Mouse (Mus musculus): ENCODE measurements around the gene Syde2. TPM values are rescaled to one million over a fixed set of nuclear protein-coding genes. Genes with fewer than 3 reads are reported as not detected.
A peak's percentile ranks its signal among the peaks of the same experiment; 100 is the strongest.
"Not testable (repeated sequence)": the region's sequence is repeated elsewhere in the genome, so short reads cannot be mapped to it uniquely, and the experiment has no call there.

Syde2 gene
- total RNA-seq, 2 experiments from 2014 or later, result 2.7 to 3.8 TPM

DNA sequence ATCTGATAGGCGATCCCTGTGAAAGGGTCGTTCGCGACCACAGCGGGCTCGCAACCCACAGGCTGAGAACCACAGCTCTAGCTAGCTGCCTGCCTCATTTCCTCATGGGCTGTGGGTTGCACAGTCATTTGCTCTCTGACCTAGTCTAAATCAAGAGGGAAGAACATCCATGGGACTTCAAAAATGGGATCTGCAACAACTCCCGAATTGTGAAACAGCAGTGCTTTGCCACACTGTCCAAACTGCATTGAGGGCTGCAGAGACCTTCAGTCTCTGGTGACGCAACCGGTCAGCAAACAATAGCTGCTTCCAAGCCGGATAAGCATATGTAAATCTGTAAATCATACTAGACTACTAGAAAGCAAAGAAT is 23.7 kb upstream of the Syde2 start:
- intact Hi-C loops (cut with DNase I), result no loop called here
- no peak for DNase-seq (ENCODE audit: low spot score in 2 of 2)

DNA sequence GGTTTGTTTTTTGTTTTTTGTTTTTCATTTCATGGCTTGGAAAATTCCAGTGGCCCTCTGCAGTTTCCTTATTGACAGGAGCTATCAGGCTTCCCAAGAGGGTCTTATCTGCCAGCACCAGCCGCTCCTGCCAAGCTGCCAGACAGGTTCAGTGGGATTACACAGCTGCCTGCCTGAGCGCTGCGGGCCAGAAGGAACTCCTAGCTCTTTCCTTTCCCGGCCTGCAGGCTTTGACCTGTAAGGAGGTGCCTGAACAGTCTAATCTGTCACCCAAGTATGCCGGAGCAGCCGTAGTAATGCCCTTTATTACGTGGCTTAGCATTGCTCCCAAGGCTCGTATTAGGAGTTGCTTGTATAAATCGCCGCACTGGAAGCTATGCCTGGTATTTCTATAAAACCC is 23.2 kb upstream of the Syde2 start:
- intact Hi-C loops (cut with DNase I), result no loop called here
- no peak for DNase-seq (ENCODE audit: low spot score in 2 of 2)

DNA sequence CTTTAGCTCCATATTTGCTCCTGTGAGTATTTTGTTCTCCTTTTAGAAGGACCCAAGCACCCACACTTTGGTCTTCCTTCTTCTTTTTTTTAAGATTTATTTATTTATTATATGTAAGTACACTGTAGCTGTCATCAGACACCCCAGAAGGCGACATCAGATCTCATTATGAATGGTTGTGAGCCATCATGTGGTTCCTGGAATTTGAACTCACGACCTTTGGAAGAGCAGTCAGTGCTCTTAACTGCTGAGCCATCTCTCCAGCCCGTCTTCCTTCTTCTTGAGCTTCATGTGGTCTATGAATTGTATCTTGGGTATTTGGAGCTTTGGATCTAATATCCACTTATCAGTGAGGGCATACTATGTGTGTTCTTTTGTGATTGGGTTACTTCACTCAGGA is 22.1 kb upstream of the Syde2 start:
- intact Hi-C loops (cut with DNase I); DNase-seq (ENCODE audit: low spot score in 2 of 2): not testable (repeated sequence)

DNA sequence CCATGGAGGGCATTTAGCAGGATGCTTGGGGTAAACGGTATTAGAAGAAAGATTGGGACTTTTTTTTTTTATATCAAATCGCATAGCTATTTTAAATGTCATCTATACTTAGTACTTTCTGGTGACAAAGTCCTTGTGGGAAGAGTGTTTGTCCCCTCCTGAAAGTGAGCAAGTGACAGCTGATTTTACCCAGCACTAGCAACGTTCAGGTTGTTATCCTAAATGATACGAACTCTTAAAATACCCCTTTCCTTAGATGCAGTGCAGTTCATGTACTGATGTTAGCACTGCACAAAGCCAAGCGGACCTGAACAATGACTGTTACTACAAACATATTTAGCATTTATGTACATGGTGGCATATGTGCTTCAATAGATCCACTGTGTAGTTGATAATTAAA is 20.9 kb upstream of the Syde2 start:
- no peak for DNase-seq (ENCODE audit: low spot score in 2 of 2)
- intact Hi-C loops (cut with DNase I), result no loop called here

DNA sequence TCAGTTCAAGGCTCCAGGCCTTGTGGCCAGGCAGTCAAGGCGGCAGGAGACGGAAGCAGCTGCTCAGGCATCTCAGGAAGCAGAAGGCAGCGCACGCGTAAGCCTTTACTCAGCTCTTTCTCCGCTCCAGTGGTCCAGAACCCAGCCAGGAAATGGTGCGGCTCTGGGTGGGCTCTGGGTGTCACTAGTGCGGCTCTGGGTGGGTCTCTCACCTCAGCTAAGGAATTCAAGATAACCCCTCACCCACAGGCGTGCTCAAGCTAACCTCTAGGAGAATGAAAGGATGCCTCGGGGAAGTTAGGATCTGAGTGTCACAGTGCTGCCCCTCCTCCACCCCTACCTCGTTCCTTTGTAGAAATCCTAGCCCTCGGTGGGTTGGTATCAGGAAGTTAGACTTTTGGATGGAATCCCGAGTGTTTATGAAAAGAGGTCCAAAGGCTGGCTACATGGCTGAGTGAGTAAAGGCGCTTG is 18.6 kb upstream of the Syde2 start:
- no peak for DNase-seq (ENCODE audit: low spot score in 2 of 2)
- intact Hi-C loops (cut with DNase I), result no loop called here

DNA sequence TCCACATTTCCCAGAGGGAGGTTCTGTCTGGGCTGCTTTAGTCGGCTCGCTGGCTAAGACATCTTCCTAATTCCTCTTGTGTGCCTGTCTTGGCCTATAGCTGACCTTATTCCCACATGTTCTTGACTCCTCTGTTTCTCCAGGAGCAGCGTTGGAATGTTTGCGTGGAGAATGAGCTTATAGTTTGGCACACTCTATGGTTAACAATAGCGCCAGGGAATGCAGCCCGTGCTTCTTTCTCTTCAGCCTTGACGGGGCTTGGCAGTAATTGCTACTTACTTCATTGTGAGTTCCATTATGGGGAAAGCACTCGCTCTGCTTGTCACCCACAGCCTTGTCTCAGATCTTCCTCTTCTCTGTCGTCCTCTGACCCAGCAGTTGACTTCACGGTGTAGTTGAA is 16.2 kb upstream of the Syde2 start:
- intact Hi-C loops (cut with DNase I), result no loop called here

DNA sequence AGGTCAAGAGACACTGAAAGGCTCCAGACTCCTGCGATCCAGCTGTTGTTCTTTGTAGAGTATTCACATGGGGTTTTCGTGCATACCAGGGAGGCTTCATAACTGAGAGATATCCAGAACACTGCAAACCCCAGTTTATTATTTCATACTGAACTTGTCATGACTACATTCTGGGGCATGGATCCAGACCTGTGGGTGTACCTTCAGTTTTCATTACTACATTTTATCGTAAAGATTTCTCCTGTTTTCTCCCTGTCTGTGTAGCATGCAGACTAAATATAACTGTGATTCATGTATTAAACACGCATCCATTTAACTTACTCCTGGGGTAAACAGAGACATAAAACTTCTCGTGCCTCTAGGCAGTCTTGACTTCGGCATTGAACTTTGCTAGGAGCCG is 12.7 kb upstream of the Syde2 start:
- no peak for DNase-seq (ENCODE audit: low spot score in 2 of 2)
- intact Hi-C loops (cut with DNase I), result no loop called here

More for the DNA sequence above, 16.2 kb upstream of the Syde2 start:
- DNase-seq (ENCODE audit: low spot score in 2 of 2), result no peak

DNA sequence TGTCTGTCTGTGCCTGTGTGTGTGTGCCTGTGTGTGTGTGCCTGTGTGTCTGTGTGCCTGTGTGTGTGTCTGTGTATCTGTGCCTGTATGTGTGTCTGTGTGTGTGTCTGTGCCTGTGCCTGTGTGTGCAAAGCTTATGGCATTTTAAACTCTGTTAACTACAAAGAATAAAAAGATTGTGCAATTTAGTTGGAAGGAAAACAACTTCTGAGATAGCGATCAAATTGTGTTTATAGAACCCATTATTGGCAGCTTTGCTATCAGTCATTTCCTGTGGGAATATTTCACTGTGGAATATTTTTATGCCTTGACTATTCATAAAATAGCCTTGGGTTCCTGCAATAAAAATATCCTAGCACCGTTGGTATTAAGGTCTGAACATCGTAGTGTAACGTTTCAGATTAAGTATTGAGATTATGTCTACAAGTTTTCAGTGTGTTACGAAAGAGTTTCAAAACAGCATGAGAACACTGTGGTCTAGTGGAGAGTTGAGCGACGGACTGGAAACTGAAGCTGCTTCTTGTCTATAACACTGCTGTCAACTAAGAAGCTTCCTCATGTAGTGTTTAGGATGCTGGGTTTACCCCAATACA is 2.2 kb upstream of the Syde2 start:
- DNase-seq (ENCODE audit: low spot score in 2 of 2), result no peak
- intact Hi-C loops (cut with DNase I), result no loop called here

DNA sequence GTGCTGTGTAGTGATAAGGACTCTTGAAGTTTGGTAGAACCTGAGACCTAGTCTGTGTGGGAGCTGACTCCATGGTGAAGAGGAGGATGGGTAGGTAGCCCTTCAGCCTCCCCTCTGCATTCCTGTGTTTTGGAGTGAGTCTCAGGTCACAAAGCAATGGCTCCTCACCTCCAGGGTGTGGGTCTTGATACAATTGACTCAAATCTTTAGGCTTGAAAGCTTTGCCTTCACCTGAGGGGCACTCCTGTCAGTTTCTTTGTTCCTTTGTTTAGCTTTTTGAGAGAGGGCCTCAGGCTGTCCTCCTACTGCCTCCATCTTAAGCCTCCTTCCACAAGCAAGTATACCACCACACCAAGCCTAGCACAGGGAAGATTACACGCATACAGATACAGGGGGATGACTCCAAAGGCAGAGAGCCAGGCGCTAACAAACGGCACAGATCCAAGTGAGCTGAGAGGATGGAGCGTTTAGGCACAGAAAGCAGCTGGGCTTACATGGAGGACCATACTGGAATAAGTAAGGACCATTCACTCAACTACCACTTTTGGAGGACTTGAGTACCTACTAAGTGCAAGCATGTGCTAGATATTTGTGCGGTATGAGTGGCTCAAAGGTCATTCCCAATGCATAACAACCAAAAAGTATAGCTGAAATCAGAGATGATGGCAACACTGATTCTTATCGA is 1.2 kb upstream of the Syde2 start:
- no peak for DNase-seq (ENCODE audit: low spot score in 2 of 2)
- intact Hi-C loops (cut with DNase I), result no loop called here

DNA sequence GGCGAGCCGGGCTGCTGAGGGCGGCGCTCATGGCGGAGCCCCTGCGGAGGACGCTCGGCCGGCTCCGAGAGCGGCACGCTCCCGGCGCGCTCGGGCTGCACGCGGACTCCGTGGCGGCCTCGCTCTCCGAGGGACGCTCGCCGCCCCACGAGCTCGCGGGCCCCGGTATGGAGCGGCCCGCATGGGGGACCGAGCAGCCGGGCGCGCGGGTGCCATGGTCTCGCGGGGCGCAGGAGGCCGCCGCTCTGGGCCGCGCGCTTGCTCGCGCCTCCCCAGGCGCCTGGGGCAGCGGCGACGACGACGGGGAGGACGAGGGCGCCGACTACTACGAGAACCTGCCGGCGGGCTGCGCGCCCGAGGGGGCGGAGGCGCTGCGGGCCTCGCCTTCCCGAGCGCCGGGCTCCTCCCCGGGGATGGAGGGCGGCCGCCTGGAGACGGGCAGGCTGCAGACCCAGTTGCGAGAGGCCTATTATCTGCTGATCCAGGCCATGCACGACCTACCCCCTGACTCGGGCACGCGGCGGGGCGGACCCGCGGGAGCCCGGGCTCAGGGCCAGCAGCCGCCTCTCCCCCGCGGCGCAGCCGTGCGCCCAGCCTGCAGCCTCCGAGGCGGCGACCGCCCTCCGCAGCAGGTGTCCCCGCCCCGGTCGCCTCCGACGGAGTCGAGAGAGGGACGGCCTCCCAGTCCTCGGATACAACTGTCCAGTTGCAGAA is 457 bp downstream of the Syde2 start:
- peak; percentile 55 to 60 for DNase-seq (ENCODE audit: low spot score in 2 of 2)
- intact Hi-C loops (cut with DNase I), result no loop called here

DNA sequence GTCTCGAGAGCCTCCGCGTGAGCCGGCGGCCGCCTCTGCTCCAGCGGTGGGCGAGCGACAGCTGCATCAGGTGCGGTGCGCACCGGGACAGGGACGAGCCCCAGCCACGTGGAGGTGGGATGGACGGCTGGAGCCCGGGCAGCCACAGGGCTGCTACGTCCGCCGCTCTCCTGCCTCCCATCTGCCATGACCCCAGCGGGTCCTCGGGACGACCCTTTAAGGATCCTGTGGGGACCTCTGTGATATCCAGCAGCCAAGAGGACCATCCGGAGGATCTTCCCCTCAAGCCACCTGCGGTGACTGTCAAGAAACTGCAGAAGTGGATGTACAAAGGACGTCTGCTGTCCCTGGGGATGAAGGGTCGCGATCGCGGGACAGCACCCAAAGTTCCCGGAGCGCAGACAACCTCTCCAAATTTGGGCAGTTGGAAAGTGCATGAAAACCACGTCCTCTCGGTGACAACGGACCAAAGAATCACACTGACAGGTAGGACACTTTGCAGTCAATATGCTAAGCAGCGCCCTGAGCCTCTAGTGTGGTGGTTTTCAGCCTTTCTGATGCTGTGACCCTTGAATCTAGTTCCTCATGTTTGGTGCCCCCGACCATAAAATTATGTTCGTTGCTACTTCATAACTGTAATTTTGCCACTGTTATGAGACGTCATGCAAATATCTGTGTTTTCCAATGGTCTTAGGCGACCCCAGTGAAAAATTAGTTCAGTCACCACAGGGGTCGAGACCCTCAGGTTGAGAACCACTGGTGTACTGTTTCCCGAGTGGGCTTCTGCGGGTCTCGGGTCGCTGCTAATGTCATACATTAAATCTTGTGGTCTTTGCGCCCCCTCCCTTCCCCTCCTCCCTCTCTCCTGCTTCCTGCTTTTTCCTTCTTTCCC is 1.3 kb downstream of the Syde2 start:
- DNase-seq (ENCODE audit: low spot score in 2 of 2), result no peak

DNA sequence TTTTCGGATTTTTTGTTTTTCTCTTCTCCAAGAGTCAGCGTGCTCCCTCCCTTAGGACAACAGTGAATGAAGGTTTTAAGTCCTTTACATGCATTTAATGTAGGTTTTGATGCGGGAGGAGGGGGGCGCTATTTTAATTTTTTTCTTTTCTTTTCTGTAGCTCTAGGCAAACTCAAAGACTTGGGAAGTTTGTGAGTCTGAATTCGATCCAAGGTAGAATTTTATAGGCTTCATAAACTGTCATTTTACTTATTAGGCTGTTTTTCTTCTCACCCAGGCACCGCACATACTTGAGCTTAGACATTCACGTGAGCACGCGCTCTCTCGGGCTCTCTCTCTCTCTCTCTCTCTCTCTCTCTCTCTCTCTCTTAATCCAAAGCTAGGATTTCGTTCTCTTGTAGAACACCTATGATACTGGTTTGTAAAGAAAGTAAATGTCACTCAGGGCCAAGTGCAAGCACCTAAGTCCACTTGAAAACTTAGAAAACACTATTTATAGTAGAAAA is 2.0 kb downstream of the Syde2 start:
- intact Hi-C loops (cut with DNase I), result no loop called here
- DNase-seq (ENCODE audit: low spot score in 2 of 2), result no peak

More for the DNA sequence above, 1.3 kb downstream of the Syde2 start:
- intact Hi-C loops (cut with DNase I), result no loop called here

DNA sequence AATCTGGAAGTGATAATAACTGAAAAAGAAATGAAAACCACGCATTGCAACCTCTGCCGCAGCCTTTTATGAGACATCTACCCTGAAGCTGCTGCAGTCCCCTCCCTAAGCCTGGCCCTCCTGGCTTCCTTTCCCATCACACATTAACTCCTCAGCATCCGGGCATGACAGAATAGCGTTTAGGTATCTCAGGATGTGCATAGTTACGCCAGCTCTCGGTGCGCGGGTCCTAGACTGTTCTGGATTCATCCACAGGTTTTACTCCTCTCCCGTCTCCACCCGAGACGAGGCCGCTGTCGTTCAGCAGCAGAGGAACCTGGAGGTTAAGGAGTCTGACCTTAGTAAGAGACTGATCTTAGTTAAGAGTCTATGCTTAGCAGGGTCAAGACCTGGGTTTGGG is 3.5 kb downstream of the Syde2 start:
- intact Hi-C loops (cut with DNase I), result no loop called here
- DNase-seq (ENCODE audit: low spot score in 2 of 2), result no peak

DNA sequence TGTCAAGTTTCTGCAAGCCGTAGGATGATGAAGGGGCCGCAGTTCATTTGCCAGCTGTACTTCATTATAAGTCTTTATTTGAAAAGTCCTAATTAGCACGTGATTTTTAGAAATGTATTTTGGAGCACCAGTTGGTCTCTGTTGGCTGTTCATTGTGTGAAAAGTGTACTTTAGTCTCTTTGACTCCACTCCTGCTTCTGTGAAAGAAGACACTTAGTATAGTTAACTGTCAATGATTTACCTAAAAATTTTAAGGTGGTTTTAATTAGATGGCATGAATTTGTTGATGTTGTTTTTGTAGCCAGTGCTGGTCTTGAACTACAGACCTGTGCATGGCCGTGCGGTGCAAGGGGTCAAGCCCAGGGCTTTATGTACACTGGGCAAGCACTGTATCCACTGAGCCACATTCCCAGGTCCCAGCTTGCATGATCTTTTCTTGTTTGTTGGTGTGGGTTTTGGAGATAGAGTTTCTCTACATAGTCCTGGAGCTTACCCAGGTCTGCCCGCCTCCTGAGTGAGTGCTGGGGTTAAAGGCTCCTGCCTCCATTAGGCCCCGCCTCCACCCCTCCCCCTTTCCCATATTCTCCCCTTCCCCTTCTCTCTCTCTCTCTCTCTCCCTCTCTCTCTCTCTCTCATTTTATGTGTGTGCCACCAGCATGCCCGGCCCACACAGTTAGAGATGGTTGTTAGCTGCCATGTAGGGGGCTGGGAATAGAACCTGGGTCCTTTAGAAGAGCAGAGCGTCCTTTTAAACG is 4.5 kb downstream of the Syde2 start:
- intact Hi-C loops (cut with DNase I), result no loop called here
- DNase-seq (ENCODE audit: low spot score in 2 of 2), result no peak

DNA sequence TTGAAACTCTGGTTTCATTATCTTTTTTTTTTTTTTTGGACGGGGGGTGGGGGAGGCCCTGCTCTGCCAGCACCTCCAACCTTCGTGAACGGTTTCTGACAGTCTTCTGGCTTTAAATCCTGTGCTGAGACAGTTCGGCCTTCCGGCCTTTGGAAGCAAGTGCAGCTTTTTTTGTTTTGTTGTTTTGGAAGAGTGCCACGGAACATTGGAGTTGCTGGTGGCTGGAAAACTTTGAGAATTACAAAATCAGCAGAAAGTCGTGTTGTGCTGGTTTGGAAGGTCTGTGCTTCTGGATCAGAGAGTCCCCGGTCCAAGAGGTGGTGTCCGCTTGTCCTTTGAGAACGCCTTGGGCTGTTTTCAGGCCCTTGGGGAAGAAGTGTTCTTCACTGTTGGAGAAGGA is 5.1 kb downstream of the Syde2 start:
- peak in 1 of 2 experiments; percentile 30 for DNase-seq (ENCODE audit: low spot score in 2 of 2)
- intact Hi-C loops (cut with DNase I), result no loop called here

DNA sequence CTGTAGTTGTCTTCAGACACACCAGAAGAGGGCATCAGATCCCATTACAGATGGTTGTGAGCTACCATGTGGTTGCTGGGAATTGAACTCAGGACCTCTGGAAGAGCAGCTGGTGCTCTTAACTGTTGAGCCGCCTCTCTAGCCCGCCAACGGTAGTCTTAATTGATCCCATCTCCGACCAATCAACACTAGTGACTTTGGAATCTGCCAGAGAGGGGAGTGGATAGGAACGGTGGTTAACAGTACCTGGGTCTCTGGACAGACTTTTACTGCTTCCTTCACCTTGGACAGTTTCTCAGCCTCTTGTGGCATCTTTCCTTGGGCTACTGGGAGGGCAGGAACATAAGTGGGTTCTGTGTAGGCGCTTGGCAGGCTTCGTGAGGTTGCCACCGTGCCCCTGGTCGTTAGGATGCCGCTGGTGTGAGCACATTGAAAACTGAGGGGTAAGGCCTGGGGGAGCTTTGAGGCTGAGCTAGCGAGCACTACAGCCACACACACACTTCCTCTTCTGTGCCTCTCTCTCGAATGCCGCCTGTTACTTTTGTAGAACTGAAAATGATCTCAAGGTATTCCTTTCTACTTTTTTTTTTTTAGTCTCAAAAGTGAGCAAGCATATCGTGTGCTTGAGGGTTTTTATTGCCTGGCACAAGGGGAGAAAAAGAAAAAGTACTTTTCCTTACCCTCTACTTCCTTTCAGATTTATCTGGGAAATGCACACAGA is 6.0 kb downstream of the Syde2 start:
- intact Hi-C loops (cut with DNase I), result no loop called here
- DNase-seq (ENCODE audit: low spot score in 2 of 2), result no peak

DNA sequence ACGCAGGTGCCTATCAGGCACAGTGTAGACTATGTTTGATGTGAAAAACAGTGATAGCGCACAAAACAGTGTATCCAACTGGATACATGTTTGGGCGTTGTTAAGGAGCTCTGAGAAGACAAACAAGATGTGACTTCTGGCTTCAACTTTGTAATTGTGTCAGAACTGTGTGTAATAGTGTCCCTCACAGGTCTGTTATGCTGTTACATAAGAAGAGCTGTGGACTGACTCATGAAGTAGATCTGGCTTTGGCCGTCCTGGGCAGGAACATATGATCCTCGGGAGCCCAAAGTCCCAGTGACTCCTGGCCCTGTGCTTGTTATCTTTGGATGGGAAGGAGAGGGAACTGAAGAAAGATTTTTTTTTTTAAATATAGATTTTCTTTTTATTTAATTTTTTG is 7.8 kb downstream of the Syde2 start:
- intact Hi-C loops (cut with DNase I), result no loop called here
- DNase-seq (ENCODE audit: low spot score in 2 of 2), result no peak

DNA sequence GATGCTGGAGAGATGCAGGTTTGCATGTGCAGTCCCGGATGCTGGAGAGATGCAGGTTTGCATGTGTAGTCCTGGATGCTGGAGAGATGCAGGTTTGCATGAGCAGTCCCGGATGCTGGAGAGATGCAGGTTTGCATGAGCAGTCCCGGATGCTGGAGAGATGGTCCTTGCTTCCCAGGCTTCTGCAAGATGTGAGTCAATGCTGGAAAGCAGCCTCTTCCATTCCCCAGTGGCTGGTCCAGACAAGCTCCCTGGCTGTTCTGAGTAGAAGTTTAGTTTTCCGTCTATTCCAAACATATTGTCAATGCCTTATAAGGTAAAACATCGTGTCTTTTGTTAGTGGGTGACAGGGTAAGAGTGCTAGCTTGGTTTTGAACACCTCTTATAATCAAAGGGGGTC is 8.9 kb downstream of the Syde2 start:
- intact Hi-C loops (cut with DNase I); DNase-seq (ENCODE audit: low spot score in 2 of 2): not testable (repeated sequence)
